Mouse (Mus musculus) liver, embryonic 14.5 days (tissue): ENCODE results near the gene Tnrc6c. TPM values are rescaled to one million over a fixed set of nuclear protein-coding genes. Genes with fewer than 3 reads are reported as not detected.

ENCODE experiments used
- ATAC-seq: fragments of 200-750 bp; cut with Nextera tagmentation; 2 replicates; pipeline ENCODE4 v1.8.0; 2017; ENCODE audit warnings: moderate number of reproducible peaks, mild to moderate bottlenecking, moderate library complexity; ENCODE audit not compliant: insufficient read depth
- DNase-seq, 3 experiments: peaks; one replicate each; pipeline ENCODE4 v3.0.0-alpha.2; 2012 to 2013; ENCODE audit warnings: low read depth in 3 of 3, low spot score in 3 of 3
- H3K27ac ChIP-seq: fragments of 300-500 bp; sonication (generic); 2 replicates; pipeline ENCODE4 v1.5.1; 2014; ENCODE audit warnings: moderate library complexity, mild to moderate bottlenecking, control low read depth, inconsistent platforms
- H3K27me3 ChIP-seq: fragments of 300-500 bp; sonication (generic); 2 replicates; pipeline ENCODE4 v1.6.1; 2014; ENCODE audit warnings: mild to moderate bottlenecking, low read length, moderate library complexity; ENCODE audit not compliant: control insufficient read depth, insufficient read depth
- H3K36me3 ChIP-seq: fragments of 300-500 bp; sonication (generic); replicated peaks from 2 replicates; pipeline ENCODE4 v1.6.1; 2014; ENCODE audit warnings: low read depth; ENCODE audit not compliant: control insufficient read depth, insufficient read depth
- H3K4me1 ChIP-seq, 2 experiments: fragments of 200-500 bp in 1 of 2; fragments of 300-500 bp in 1 of 2; sonication (generic) in 1 of 2; replicated peaks; 2 replicates each; pipeline ENCODE4 v1.6.1; 2012 to 2014; ENCODE audit warnings: antibody characterized with exemption in 1 of 2, inconsistent platforms in 1 of 2, low read length in 1 of 2; ENCODE audit not compliant: control insufficient read depth in 2 of 2, insufficient read depth in 2 of 2
- H3K4me2 ChIP-seq: fragments of 300-500 bp; sonication (generic); 2 replicates; pipeline ENCODE4 v1.6.1; 2014; ENCODE audit warnings: low read depth, mild to moderate bottlenecking, control low read depth, moderate library complexity
- H3K4me3 ChIP-seq, 2 experiments: fragments of 200-500 bp in 1 of 2; fragments of 300-500 bp in 1 of 2; sonication (generic) in 1 of 2; 2 replicates each; pipeline ENCODE4 v1.5.1; 2012 to 2014; ENCODE audit warnings: low read depth in 2 of 2, low read length in 2 of 2, mild to moderate bottlenecking in 2 of 2, control low read depth in 1 of 2, inconsistent platforms in 1 of 2, moderate library complexity in 1 of 2; ENCODE audit not compliant: insufficient read depth in 1 of 2
- H3K9ac ChIP-seq: fragments of 300-500 bp; sonication (generic); replicated peaks from 2 replicates; pipeline ENCODE4 v1.6.1; 2014; ENCODE audit warnings: mild to moderate bottlenecking, control low read depth, moderate library complexity
- H3K9me3 ChIP-seq: fragments of 300-500 bp; sonication (generic); 2 replicates; pipeline ENCODE4 v1.6.1; 2016; ENCODE audit warnings: low read length, mixed read lengths; ENCODE audit not compliant: control insufficient read depth
- CTCF ChIP-seq: IDR thresholded peaks from 2 replicates; pipeline ENCODE4 v1.5.1; 2016; ENCODE audit warnings: antibody characterized with exemption, low read depth, control low read depth
- EP300 ChIP-seq: IDR thresholded peaks from 2 replicates; pipeline ENCODE4 v1.6.1; 2016; ENCODE audit warnings: antibody characterized with exemption, low read depth
- WGBS: fragments of 180-500 bp; shearing (Covaris S2); extraction: QIAGEN DNeasy Blood & Tissue Kit; methylation state at CpG from one replicate; pipeline ENCODE4 v1.1.7; 2014; ENCODE audit not compliant: insufficient replicate concordance; 5-methylcytosine and 5-hydroxymethylcytosine counted together
- polyA plus RNA-seq, 2 experiments: library from polyadenylated mRNA; depleted of rRNA in 1 of 2; stranded (reverse) in 1 of 2; unstranded in 1 of 2; fragments of >200 nt; fragmentation: Nextera tagmentation in 1 of 2; extraction: Ambion mirVana in 1 of 2; gene quantifications; 2 replicates each; pipeline versions ENCODE4 v1.2.1 to v1.2.3; 2012 to 2014

The Tnrc6c gene
- polyA plus RNA-seq, 2 experiments = 2.4 to 3.7 TPM

DNA sequence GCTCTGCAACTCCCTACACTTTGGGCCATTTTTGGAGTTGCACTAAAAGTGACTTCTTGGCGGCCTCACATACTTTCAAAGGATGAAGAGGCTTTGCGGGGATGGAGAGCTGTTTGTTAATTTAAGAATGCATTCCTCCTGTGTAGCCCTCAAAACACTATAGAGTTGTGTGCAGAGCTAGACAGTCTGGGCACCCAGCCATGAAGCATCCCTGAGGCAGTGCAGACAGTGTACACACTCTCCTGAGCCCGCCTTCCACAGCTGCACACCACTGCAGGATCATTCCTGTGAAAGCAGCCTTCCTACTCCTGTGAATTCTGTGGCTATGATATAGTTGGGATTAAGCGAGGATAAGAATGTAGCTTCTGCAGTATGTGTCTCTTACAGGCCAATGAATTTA, 4.9 kb downstream of the Tnrc6c start:
- no peak for TF ChIP-seq EP300
- no peak for TF ChIP-seq CTCF
- DNase-seq (no peak), ATAC-seq (no peak)
- 79% methylated on average over 4 of the region's 4 CpGs for WGBS
- no peak overlapping the region for H3K27ac ChIP-seq
- H3K4me1 ChIP-seq = peaks cover 11 to 13% of the 10 kb centered on the region in 2 experiments
- H3K9ac ChIP-seq = no peak overlapping the region
- no peaks in the 10 kb centered on the region for H3K9me3 ChIP-seq
- H3K4me3 ChIP-seq = no peak overlapping the region
- no peaks in the 10 kb centered on the region for H3K36me3 ChIP-seq
- H3K27me3 ChIP-seq = peaks cover 1% of the 10 kb centered on the region
- no peak overlapping the region for H3K4me2 ChIP-seq

DNA sequence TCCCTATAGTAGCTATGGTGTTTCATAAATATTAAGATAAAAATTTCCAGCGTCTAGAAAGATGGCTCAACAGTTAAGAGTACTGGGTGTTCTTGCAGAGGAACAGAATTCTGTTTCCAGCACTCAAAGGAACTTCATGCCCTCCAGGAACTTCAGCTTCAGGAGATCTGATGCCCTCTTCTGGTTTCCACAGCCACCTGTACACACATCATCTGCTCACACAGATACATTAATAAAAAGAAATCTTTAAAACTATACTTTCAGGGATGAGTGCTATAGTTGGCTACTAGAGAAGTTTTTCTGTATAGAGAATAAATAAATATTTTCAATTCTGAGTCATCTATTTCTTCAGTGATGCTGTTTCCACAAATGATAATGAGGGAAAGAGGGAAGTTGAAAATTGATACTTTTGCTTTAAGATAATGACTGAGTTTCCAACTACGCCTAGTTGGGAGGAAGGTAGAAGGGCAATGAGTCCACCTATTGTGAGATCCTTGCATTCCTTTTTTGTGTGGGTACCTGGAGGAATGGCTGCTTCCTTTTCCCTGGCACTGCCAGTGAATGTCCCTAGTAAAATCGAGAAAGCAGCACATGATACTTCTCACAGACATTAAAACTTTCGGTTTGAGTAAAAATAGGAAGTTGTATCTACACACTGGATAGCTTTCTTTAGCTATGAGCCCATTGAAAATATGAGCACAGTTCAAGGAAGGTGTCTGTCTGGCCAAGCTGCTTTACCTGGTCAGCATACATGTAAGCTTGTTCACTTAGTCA, 9.1 kb downstream of the Tnrc6c start:
- TF ChIP-seq CTCF (no peak), EP300 (no peak)
- WGBS = 28% methylated on average over 4 of the region's 4 CpGs
- H3K27me3 ChIP-seq = no peaks in the 10 kb centered on the region
- H3K4me2 ChIP-seq = no peak overlapping the region
- peaks cover 4 to 7% of the 10 kb centered on the region in 2 experiments; a peak in 2 of 4 replicates for H3K4me1 ChIP-seq
- no peak overlapping the region for H3K27ac ChIP-seq
- no peak overlapping the region for H3K9ac ChIP-seq
- no peaks in the 10 kb centered on the region for H3K9me3 ChIP-seq
- no peak overlapping the region for H3K4me3 ChIP-seq
- ATAC-seq (no peak), DNase-seq (no peak)
- H3K36me3 ChIP-seq = no peaks in the 10 kb centered on the region

DNA sequence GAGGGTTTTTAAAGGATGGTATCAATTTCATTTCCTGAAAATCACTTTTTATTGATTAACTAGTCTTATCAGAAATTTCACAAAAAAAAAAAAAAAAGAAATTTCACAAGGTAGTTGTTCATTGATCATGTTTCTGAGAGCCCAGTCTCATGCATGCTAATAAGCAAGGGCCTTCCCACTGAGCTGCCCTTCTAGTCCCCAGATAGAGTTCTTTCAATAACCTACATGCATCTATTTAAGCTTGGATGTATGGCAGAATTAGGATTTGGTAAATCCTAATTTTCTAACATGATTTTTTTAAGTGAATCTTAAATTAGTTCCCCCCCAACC, 9.7 kb downstream of the Tnrc6c start:
- Histone ChIP-seq H3K9me3 (no peaks in the 10 kb centered on the region), H3K27ac (no peak overlapping the region), H3K9ac (no peak overlapping the region), H3K4me1 (peaks cover 4 to 7% of the 10 kb centered on the region in 2 experiments; a peak in 2 of 4 replicates), H3K4me2 (no peak overlapping the region), H3K4me3 (no peak overlapping the region), H3K27me3 (no peaks in the 10 kb centered on the region), H3K36me3 (no peaks in the 10 kb centered on the region)
- no peak for ATAC-seq
- TF ChIP-seq EP300 = no peak
- no peak for TF ChIP-seq CTCF
- DNase-seq = no peak

DNA sequence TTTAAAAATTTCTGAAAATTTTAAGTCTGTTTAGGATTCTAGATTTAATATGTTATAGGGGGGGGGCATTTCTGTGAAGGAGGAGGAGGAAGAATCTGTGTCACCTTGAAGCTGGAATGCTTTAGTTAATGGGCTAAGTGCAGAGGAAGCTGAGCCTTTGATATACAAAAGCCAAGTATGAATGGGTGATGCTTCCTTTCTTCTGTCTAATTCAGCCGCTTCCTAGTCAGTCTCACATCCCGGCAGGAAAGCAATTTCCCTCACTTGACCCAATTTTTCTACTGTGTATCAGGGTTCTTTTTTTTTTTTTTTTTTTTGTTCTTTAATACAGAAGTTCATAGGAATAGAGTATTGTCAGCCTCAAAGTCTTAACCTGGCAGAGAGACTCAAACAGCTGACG, 11.1 kb downstream of the Tnrc6c start:
- no peak for DNase-seq
- no peak for ATAC-seq
- WGBS = 67% methylated on average over 3 of the region's 3 CpGs

DNA sequence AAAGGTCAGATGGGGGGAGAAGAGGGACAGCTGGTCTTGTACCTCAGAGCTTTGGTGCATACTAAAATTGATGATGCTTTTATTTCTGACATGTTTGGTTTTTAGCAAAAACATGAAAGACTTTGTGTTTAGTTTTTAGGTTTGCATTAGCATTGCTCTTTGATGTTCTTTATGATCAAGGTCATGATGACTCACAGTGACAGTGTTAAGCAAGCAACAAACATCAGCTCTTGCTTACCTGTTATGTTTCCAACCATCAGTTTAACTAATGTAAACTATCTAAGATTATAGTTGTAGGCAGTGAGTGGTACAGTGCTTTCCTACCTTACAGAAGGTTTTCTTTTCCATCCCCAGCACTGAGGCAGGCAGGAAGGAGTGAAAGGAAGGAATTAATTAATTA, 12.5 kb downstream of the Tnrc6c start:
- Histone ChIP-seq H3K9ac (no peak overlapping the region), H3K27me3 (no peaks in the 10 kb centered on the region), H3K27ac (no peak overlapping the region), H3K36me3 (no peaks in the 10 kb centered on the region), H3K4me3 (no peak overlapping the region), H3K4me2 (no peak overlapping the region), H3K9me3 (no peaks in the 10 kb centered on the region), H3K4me1 (peaks cover 4 to 5% of the 10 kb centered on the region in 2 experiments; a peak in 2 of 4 replicates)
- no peak for DNase-seq
- TF ChIP-seq CTCF = no peak
- no peak for TF ChIP-seq EP300
- ATAC-seq = no peak

More for the DNA sequence above, 11.1 kb downstream of the Tnrc6c start:
- no peak for TF ChIP-seq CTCF
- TF ChIP-seq EP300 = no peak
- H3K9ac ChIP-seq = no peak overlapping the region
- H3K27me3 ChIP-seq = no peaks in the 10 kb centered on the region
- H3K4me2 ChIP-seq = no peak overlapping the region
- no peaks in the 10 kb centered on the region for H3K9me3 ChIP-seq
- peaks cover 4 to 7% of the 10 kb centered on the region in 2 experiments; a peak in 2 of 4 replicates for H3K4me1 ChIP-seq
- no peak overlapping the region for H3K4me3 ChIP-seq
- no peak overlapping the region for H3K27ac ChIP-seq
- no peaks in the 10 kb centered on the region for H3K36me3 ChIP-seq
